Mouse (Mus musculus): ENCODE measurements around the gene Ier5.

Ier5 gene

GRCm38 (mm10) chr1:155056166-155056565 is 43.3 kb downstream of the Ier5 start:
- ATAC-seq (ENCODE audit: insufficient number of reproducible peaks, low FRiP score, low TSS enrichment) = no peak

GRCm38 (mm10) chr1:155055041-155055440 is 44.4 kb downstream of the Ier5 start:
- no peak for ATAC-seq (ENCODE audit: insufficient number of reproducible peaks, low FRiP score, low TSS enrichment)

GRCm38 (mm10) chr1:155054366-155054965 is 45.0 kb downstream of the Ier5 start:
- no peak for ATAC-seq (ENCODE audit: insufficient number of reproducible peaks, low FRiP score, low TSS enrichment)

GRCm38 (mm10) chr1:155053296-155053695 is 46.1 kb downstream of the Ier5 start:
- no peak for ATAC-seq (ENCODE audit: insufficient number of reproducible peaks, low FRiP score, low TSS enrichment)

GRCm38 (mm10) chr1:155052761-155053166 is 46.7 kb downstream of the Ier5 start:
- ATAC-seq (ENCODE audit: insufficient number of reproducible peaks, low FRiP score, low TSS enrichment) = no peak

- no peak for ATAC-seq (ENCODE audit: insufficient number of reproducible peaks, low FRiP score, low TSS enrichment)
Measured at GRCm38 (mm10) chr1:155052131-155052760, 47.2 kb downstream of the Ier5 start.

GRCm38 (mm10) chr1:155051701-155052127 is 47.7 kb downstream of the Ier5 start:
- peak; percentile 41 for ATAC-seq (ENCODE audit: insufficient number of reproducible peaks, low FRiP score, low TSS enrichment)

GRCm38 (mm10) chr1:155050897-155051592 is 48.4 kb downstream of the Ier5 start:
- no peak for ATAC-seq (ENCODE audit: insufficient number of reproducible peaks, low FRiP score, low TSS enrichment)

GRCm38 (mm10) chr1:155050174-155050573 is 49.3 kb downstream of the Ier5 start:
- ATAC-seq (ENCODE audit: insufficient number of reproducible peaks, low FRiP score, low TSS enrichment) = no peak

- ATAC-seq (ENCODE audit: insufficient number of reproducible peaks, low FRiP score, low TSS enrichment) = peak; percentile 76; the same call in 1 of the 2 replicates
Measured at GRCm38 (mm10) chr1:155048947-155049346, 50.5 kb downstream of the Ier5 start.
